Mouse (Mus musculus) central nervous system, embryonic 14 days (tissue): ENCODE data around the gene Itgb3bp. TPM values are rescaled to one million over a fixed set of nuclear protein-coding genes. Genes with fewer than 3 reads are reported as not detected.

ENCODE experiments used
- polyA plus RNA-seq: library from polyadenylated mRNA; depleted of rRNA; stranded (reverse); fragments of >200 nt; gene quantifications from 2 replicates; pipeline ENCODE4 v1.2.3, GENCODE M21; 2012; rRNA removed

Itgb3bp gene
- polyA plus RNA-seq = 7.5 and 9.8 TPM in 2 replicates

DNA sequence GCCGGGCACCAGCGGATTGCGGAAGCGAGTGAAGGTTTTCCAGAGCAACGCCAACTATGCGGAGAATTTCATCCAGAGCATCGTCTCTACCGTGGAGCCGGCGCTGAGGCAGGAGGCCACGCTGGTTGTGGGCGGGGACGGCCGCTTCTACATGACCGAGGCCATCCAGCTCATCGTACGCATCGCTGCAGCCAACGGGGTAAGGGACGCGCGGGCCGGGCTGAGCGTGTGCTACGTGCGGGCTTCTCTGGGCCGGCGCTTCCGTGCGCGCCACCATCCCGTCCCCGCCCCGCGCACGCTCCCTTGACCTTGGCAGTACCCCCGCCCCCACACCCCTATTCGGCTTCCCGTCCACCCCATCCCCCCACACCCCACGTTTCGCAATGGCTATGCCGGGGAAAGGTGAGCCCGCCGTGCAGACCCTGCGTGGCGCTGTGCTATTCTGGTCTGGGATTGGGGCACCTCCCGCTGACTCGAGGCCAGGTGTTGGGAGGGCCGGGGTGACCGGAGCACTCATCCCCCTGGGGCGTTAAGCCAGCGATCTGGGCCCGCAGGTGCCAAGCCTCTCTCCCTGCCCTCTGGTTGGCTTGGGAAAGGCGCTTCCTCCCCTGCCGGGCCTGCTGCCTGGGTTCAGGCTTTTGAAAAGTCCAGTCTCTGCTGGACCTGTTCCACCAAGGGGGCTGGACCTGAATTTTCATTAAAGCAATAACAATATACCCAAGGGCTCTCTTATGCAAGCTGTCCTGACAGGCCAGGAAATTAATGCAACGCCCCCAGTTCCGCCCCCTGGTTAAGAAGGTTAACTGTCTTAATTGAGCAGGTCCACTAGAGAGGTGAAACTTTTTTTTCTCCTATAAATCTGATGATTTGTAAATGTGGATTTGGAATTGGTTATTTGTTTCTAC is at the start of gene Itgb3bp:
Itgb3bp (minus strand) TSS at position 201 of the 905 bp plus-strand sequence.

DNA sequence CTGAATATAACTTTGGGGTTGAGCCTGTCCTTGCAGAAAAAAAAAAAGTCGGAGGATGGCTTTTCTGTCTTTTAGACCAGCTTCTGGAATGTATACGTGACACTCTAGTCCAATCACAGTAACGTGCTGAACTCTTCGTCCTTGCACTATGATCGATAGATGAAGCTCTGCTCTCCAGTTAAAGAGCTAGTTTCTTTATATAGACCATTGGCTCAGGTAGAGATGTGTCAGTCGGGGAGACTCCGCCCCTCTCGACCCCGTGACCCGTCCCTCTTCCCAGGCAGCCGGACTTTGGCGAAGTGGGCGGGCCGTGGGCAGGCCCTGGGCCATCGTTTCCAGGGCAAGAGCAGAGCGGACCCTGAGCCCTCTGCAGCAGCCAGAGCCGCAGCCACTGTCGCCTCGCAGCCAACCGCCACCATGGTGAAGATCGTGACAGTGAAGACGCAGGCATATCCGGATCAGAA is 432 bp downstream of the Itgb3bp start, which contains the start of gene Pgm1:
Pgm1 (plus strand) TSS at position 266 of the 464 bp plus-strand sequence.

DNA sequence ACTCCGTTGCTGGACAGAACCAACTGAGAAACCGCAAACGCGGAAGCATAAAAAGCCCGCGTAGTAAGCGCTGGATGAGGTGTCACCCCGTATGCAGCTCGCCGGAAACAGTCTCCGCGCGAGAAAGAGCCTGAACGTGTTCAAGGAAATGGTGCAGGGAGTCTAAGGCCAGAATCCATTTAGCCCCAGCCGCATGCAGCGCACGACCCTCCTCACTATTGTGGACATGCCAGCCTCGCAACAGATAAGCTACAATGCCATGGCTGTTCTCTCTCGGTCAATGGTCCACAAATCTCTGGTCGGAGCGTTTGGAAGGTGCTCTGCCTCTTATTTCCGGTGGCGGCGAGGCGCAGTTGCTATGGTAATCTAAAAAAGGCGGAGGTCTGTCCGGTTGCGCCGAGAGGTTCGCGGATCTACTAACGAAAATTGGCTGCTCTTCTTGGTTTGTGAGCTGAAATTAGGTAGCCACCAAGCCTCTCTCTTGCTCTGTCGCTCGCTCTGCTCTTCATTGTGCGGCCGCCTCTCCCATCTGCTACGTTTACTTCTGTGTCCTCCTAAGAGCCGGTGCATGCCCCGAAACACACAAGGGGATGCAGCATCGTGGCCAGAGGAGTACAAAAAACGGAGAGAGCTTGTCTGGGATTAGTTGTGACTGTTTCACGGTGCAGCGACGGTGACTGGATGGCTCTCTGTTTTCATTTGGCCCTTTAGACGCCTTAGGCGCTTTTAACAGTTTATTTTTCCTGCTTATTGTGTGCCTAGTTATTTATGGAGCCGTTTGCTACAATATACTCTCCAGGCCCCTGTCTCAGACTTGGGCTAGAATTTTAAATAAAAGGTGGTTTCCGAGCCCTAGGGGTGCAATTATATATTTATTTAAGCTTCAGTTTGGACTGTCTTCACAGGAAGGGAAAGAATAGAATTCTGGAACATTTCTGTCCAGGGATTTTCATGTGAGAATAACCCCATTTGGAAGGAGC is 100.2 kb downstream of the Itgb3bp start, which contains the start of gene Efcab7:
Efcab7 (plus strand) TSS at position 105 of the 980 bp plus-strand sequence.

Other genes starting within 250 kb of the Itgb3bp start
- gene Alg6, start 214.1 kb downstream of the Itgb3bp start, polyA plus RNA-seq = 12.2 and 13.0 TPM in 2 replicates
- 15.3 and 16.5 TPM in 2 replicates for gene Efcab7, start 100.6 kb downstream of the Itgb3bp start, polyA plus RNA-seq
- 34.8 and 41.5 TPM in 2 replicates for gene Pgm1, start 399 bp downstream of the Itgb3bp start, polyA plus RNA-seq
- 1.1 and 2.9 TPM in 2 replicates for gene Ror1, start 166.0 kb upstream of the Itgb3bp start, polyA plus RNA-seq